Mouse (Mus musculus): ENCODE measurements around the gene Sf3a1. TPM values are rescaled to one million over a fixed set of nuclear protein-coding genes. Genes with fewer than 3 reads are reported as not detected.

Sf3a1 gene
- total RNA-seq, 4 experiments from 2014 or later = 57.1 to 70.2 (median 61.6) TPM

DNA sequence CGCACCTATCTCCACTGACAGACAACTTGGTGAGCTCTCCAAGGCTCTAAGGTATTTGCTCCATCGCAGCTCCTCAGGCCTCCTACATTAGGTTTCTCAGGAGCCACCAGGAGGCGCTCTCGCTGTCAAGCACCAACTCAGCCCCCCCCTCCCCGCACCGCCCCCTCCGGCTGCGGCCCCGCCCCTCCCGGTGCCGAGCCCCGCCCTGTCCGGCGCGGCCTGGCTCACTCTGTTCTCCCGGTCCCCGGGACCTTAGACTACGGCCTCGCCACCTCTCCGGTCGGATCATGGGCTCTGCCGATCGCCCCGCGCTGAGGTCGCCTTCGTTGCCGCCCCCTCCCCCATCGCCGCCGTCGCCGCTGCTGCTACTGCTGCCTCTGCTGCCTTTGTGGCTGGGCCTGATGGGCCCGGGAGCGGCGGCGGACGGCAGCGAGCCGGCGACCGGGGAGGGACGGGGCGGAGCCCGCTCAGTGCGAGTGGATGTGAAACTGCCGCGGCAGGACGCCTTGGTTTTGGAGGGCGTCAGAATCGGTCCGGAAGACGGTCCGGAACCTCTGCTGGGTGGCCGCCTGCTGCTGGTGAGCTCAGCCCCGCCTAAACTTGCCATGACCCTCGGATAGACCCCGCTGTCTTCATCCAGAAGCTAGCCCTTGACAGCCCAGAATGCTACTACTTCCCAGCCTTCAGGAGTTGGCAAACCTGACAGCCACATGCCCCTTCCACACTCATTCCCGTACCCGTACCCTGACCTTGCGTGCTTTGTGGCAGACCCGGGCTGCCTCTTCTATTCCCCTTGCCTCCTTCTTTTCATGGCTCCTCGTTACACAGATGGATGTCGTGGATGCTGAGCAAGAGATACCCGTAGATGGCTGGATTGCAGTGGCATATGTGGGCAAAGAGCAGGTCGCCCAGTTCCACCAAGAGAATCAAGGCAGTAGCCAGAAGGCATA, 24.9 kb upstream of the Sf3a1 start, which contains the start of gene Rnf215:
Rnf215 (plus strand) TSS at position 217 of the 950 bp plus-strand sequence.
- peak; percentile 66 to 71 for DNase-seq (ENCODE audit: low spot score in 2 of 2)

DNA sequence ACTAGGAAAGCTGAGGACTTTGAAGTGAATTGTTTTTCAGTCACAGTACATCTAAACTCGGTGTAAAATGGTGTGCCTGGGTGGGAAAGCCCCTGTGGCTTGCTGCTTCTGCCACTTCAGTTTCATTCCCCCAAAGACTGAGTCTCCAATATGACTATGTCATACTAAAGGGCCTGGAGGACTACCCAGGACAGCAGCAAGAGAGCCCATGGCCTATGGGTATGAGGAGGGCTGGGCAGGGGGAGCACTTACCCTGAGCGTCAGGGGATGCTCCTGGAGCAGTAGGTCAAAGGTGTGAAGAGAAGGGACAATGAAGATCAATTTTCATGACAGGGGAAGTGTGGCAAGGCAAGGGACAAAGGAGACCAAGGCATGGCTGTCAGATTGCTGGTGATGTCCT, 21.2 kb upstream of the Sf3a1 start:
- no peak for DNase-seq (ENCODE audit: low spot score in 2 of 2)

DNA sequence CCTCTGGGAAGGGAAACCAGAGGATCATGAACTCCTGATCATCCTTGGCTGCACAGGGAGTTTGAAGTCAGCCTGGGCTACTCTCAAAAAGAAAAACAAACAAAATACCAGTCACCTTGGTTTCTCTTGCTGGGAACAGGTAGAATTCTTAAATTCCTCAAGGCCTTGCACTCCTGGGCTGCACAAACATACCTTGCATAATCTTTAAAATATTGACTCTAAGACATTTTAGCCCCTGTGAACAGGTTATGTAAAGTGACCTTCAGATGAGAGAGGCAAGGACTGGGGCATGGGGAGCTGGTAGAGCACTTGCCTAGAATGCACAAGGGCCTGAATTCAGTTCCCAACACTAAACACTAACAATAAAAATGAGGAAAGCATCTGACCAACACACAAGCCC, 18.6 kb upstream of the Sf3a1 start:
- DNase-seq (ENCODE audit: low spot score in 2 of 2) = no peak

DNA sequence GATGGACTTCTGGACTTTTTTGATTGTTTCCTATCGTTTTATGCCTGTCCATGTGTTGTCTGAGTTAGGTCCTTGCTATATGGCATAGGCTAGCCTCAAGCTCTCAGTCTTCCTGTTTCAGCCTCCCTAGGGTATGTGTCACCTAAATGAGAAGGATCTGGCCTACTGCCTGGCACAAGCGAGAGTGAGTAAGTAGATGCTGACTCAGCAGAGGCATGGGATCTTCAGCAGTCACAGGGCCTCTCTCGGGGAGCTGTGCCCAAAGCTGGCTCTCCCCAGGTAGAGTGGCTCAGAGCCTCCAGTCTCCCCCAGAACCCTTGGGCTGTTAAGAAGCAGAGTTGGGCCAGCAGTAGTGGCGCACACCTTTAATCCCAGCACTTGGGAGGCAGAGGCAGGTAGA, 17.8 kb upstream of the Sf3a1 start:
- DNase-seq (ENCODE audit: low spot score in 2 of 2) = no peak

DNA sequence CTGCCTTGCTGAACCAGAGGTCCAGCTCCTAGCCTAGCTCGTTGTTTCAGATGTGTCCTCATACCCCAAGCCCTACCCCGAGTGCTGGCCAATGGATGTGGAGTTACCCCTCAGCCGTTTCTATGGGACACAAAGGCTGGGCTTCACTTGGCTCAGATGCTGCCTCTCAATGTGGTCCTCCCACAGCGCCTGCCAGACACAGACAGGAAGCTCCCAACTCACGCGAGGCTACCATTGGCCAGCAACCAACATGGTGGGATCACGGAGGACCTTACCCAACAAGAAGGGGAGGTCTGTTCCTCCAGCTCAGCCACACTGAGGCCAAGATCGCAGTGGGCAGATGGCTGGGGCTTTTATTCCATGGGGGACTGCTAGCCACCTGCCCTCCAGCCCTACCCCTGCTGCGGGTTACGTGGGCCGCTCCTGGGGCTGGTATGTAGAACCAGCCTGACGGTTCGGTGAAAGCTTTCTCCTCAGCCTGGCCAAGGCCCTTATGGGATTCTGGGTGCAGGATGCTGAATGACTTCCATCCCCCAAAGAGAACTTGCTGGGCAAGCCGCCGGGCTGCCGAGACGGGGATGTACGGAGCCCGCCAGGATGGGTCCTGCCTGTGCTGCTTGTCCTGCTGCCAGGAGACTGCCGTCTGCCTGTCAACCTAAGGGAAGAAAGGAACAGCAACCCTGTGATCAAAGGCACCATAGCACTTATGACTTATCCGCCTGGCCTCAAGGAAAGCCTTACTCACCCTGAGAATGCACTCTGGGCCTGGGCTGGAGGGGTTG, 16.7 kb upstream of the Sf3a1 start:
- no peak for DNase-seq (ENCODE audit: low spot score in 2 of 2)

DNA sequence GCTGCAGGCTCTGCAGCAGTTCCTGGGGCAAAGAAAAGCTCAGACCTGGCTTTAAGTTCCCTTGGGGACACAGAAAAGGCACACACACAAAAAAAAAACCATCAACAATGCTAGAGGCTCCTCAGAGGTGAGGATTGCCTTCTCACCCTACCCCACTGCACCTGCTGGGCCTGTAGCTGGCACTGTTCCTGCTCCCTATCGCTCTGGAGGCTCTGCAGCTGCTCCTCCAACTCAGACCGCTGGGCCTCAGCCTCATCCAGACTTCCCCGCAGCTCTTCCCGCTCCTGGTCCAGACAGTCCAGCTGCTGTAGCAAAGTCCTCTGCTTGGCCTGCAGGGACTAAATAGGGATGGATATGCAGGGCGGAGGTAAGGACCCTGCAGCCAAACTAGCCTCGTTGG, 13.8 kb upstream of the Sf3a1 start:
- no peak for DNase-seq (ENCODE audit: low spot score in 2 of 2)

DNA sequence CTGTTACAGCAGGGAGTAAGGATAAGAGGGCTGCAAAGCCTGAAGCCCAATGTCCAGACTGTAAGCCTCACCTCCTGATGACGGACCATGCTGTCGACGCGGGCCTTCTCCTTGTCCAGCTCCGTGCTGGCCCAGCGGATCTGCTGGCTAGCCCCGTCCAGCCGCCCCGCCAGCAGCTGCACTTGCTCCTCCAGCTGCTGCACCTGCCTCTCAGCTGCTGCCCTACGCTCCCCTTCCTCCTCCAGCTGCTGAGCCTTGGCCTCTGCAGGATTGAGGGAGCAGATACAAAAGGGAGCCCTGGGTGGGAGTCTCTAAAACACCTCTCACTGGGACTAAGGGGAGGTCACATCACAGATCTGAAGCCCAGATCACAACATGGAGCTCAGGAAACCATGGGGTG, 13.1 kb upstream of the Sf3a1 start:
- DNase-seq (ENCODE audit: low spot score in 2 of 2) = no peak

DNA sequence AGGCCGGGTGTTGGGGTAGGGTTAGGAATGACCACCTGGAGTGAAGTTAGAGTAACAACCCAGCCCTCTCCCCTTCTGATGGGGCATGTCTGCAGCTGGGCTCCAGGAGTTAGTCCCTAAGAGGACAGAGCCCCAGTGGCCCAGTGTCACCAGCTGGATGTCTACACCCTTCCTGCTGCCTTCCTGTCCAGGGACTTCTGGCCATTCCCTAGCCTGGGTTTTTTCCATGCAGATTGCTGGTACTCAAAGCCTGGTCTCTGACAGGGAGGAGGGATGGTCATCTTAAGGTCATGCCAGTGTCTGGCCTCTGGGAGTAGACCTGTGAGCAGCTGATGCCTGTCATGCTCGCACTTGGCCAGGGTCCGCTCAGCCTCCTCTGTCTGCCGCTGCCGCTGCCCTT, 12.0 kb upstream of the Sf3a1 start:
- no peak for DNase-seq (ENCODE audit: low spot score in 2 of 2)

DNA sequence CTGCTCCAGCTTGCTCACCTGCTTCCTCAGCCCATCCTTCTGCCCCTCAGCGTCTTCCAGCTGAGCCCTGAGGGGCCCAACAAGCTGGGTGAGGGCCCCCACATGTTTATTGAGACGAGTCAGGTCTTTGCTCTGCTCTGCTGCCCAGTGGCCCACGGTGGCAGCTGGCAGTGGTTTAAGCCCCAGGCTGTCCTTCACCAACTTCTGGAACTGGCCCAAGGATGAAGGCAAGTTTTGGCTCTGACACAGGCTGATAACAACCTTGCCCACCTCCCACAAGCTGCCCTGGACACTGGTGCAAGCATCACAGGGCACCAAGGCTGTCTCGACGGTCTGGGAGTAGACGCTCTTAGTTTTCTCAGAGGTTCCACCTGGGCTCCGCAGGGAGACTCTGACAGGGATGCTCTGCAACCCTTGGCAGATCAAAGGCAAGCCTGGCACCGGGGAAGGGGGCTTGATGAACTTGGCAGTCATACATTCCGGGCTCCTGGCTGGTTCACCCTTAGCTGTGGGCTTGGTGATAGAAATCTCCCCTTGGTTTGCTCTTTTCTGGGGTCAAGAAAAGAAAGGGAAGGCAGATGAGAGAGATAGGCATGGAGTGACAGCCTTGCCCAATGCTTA, 11.5 kb upstream of the Sf3a1 start:
- no peak for DNase-seq (ENCODE audit: low spot score in 2 of 2)

DNA sequence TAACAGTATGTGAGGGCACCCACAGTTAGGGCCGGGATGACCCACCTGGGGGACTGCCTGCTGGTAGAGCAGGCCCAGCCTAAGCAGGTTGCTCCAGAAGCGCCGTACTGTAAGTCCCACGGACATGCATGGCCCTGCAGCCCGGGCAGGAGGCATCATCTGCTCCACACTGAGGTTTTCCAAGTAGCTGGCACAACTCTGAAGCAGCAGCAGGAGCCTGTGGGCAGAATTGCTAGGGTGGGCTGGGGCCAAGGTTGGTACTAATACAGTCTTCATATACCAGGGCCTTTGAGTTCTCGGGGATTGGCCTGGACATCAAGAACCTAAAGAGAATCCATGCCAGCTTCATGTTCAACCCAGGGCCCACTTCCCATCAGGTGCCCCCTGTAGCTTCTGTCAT, 10.3 kb upstream of the Sf3a1 start:
- DNase-seq (ENCODE audit: low spot score in 2 of 2) = no peak

DNA sequence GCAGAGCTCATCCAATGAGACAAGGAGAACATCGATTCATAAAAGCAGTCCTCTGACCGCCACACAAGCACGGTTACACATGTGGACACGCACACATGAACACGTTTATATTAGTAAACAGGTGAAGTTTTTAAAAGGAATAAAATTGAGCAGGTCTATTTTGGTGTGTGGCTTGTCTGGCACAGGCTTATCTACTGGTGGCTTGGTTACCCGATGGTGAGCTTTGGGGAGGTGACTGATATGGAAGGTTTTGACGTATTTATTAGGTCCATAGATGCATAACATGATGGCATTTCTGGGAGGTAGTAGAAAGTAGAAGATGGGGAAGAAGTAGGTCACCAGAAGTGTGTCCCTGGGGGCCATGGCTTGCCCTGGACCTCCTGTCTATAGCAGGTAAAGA, 6.5 kb upstream of the Sf3a1 start:
- DNase-seq (ENCODE audit: low spot score in 2 of 2) = no peak

DNA sequence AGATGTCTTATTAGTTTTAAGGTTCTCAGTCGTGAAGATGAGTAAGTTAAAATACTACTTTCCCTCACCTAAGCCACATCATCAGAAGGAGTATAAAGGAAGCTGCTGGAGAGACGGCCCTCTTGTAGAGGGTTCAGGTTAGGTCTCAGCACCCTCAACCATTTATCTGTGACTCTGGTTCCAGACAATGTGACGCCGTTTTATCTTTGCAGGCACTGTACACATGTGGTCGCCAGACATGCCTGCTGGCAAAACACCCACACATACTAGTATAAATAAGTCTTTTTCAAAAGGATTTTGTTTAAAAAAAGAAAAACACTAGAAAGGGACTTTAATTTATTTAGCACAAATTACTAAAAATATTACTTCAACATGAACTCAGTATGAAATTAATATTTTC, 4.5 kb upstream of the Sf3a1 start:
- no peak for DNase-seq (ENCODE audit: low spot score in 2 of 2)

DNA sequence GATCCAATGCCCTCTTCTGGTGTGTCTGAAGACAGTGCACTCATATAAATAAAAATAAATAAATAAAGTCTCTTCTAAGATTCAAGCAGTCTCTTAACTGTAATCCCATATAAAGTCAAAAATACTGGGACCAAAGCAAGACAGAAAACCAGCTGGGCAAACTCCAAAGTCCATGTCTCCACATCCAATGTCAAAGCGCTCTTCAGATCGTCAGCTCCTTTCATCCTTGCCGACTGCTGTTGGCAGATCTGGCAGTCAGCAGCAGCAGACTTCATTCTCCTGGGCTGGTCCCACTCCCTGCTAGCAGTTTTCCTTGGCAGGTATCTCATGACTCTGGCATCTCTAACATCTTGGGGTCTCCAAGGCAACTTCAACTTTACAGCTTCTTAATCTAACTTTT, 1.5 kb upstream of the Sf3a1 start:
- no peak for DNase-seq (ENCODE audit: low spot score in 2 of 2)

DNA sequence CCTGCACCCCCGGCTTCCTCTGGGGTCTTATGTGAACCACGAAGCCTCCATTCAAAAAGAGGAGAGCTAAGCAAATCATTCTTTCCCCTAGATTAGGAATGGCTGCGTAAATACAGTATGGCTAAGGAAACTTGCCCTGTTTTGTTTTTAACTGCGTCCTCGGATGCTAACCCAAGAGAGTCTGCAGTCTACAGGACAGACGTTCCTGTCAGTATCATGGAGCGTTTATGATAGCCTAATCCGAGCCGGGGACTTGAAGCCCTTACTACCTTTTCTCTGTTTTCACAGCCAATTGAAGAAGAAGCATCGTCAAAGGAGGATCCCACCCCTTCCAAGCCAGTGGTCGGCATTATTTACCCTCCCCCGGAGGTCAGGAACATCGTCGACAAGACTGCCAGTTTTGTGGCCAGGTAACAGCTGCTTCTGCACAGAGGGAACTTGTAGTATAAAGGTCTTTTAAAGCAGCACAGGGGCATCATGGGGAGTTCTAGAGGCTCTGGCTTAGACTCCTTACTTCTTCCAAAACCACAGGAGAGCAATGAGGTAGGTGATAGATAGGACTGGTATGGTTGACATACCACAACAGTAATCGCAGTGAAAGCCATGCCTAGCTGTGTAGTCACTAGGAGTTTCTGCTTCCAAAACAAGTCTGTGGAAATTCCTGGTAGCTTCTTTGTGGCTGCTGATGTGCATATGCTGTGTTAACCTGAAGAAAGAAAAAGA, 769 bp downstream of the Sf3a1 start:
- no peak for DNase-seq (ENCODE audit: low spot score in 2 of 2)

DNA sequence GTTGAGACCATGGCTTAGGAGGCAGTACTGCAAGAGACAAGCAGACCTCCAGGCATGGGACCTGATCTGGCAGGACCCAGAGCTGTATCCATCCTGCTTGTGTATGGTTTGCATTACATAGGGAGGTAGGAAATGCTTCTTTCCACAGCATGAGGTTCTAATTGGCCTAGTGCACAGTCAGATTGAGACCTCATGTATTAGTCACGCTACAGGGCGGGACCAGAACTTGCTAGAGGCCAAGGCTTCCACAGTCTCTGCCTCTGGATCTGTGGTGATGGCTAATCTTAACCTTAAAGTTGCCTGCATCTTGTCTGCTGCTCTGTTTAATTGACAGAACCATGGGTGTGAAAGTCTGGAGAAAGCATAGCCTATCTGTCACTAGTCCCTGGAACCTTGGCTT, 4.6 kb downstream of the Sf3a1 start:
- DNase-seq (ENCODE audit: low spot score in 2 of 2) = no peak

DNA sequence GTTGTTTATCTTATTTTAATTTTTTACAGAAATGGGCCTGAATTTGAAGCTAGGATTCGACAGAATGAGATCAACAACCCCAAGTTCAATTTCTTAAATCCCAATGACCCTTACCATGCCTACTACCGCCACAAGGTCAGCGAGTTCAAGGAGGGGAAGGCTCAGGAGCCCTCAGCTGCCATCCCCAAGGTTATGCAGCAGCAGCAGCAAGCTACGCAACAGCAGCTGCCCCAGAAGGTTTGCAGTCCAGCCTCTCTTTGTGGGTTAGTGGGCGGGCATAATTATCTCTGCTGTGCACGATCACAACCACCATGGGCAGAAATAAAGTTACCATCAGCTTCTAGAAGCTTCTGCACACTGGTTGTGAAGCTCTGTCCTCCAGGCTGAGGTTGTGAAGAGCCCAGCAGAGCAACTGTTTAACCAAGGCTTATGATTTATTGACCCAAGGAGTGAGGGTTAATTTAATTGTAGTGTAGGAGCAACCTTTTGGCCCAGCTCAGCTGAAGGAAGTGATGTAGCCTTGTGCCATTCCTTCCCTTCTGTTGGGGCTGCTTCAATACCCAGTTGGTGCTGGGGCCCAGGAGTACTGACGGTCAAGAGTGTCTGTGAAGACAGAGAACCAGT, 6.4 kb downstream of the Sf3a1 start:
- DNase-seq (ENCODE audit: low spot score in 2 of 2) = no peak

DNA sequence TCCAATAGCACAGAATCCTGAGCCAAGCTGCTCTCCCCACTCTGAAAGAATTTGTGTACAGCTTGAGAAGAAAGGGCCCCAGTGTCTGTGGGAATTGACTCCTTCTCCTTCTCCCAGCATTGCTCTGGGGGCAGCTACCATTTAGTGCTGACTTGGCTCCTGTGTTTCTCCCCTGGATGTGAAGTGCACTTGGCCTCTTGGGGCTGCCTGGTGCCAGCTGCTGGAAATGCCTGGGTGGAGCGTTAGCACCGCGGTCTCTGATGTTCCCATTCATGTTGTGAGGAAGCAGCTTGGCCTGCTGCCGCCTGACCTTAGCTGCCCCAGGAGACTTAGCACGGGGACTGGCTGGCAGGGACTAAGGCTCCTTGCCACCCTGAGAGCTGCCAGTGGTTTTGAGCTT, 14.4 kb downstream of the Sf3a1 start:
- DNase-seq (ENCODE audit: low spot score in 2 of 2) = peak in 1 of 2 experiments; percentile 72

DNA sequence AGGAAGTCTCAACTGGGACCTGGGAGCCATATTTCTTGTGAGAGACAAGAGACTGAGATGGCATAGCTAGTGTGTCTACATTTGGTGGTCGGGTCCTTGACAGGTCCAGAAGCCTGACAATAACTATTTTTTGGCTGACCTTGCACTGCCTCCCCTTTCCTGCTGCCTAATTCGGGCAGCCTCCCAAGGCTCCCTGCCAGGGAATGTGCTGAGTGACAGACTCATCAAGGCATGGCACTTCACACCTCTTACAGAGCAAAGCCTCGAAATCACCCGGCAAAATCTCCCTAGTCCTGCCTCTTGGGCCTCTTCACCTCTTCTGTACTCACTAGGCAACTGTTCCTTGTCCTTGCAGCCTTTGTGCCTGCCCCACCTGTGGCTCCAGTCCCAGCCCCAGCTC, 17.6 kb downstream of the Sf3a1 start:
- no peak for DNase-seq (ENCODE audit: low spot score in 2 of 2)

DNA sequence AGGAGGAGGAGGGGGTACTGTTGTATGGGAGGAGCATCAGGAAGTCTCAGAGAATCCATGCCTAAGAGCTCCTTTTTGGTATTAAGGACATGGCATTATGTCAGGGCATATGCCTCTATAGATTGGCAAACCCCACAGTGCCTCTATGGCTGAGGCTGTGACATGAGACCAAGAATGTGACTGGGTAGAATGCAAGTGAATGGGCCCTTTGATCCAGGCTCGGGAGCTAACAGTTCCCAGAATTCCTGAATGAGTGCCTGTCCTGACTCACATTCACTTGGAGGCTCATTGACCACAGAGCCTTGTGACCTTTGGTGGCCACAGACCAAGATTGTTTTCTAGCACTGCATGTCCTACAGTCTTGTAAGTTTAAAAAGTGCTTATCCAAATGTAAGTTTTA, 21.9 kb downstream of the Sf3a1 start:
- DNase-seq (ENCODE audit: low spot score in 2 of 2) = no peak

DNA sequence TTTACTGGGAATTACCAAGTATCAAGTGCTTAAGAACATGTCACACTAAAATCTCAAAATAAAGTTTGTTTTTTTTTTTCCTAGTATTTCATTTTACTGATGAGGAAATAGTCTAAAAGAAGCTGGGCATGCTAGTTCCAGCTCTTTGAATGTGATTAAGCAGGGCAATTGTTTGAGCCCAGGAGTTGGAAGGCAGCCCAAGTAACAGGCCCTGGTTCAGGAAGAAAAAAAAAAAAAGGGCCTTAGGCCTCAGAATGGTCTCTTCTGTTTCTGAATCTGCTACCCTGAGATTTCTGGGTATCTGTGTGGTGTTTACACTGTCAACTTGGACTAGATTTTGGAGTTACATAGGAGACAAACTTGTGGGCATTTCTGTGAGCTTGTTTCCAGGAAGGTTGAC, 23.4 kb downstream of the Sf3a1 start:
- DNase-seq (ENCODE audit: low spot score in 2 of 2) = no peak

Data from left cerebral cortex, adult 8-10 months (tissue).